Mouse (Mus musculus) left cerebral cortex, postnatal 10 days (tissue): ENCODE results near the gene Szrd1. TPM values are rescaled to one million over a fixed set of nuclear protein-coding genes. Genes with fewer than 3 reads are reported as not detected.
A peak's percentile ranks its signal among the peaks of the same experiment; 100 is the strongest.

Experiments
- DNase-seq, 2 experiments: peaks; one replicate each; pipeline ENCODE4 v3.0.0; 2021 to 2022; ENCODE audit warnings: low spot score in 2 of 2, mixed read lengths in 1 of 2; ENCODE audit errors: extremely low spot score in 1 of 2
- intact Hi-C: fragments of 180-260 bp; cut with DNase I; formaldehyde crosslinking; loops from one replicate; pipeline ENCODE4 v1.15.1; 2025
- total RNA-seq, 2 experiments: library from RNA; stranded (reverse); gene quantifications; 2 replicates each; pipeline ENCODE4 v1.2.3; 2021

Szrd1 gene
- total RNA-seq, 2 experiments from 2014 or later, result 43.0 to 45.3 TPM

GRCm38 (mm10) chr4:141077681-141078509 is 61.7 kb downstream of the Szrd1 start, which contains the start of gene Necap2:
TSS of gene Necap2 (minus strand) at chr4:141078357.
- DNase-seq, result peak; percentile 92 to 96
- intact Hi-C loops, result loop anchor here (5.0 kb wide), 1 partner anchor 44 kb away; no protein-coding TSS in a partner anchor

- DNase-seq, result no peak
- intact Hi-C loops, result loop anchor here (5.0 kb wide), 1 partner anchor 45 kb away; no protein-coding TSS in a partner anchor
Observed at GRCm38 (mm10) chr4:141076761-141077506, 62.6 kb downstream of the Szrd1 start.

- intact Hi-C loops, result no loop called here
- no peak for DNase-seq
Observed at GRCm38 (mm10) chr4:141074109-141074508, 65.5 kb downstream of the Szrd1 start.

- DNase-seq, result peak in 1 of 2 experiments; percentile 83
- intact Hi-C loops, result no loop called here
Observed at GRCm38 (mm10) chr4:141073661-141074060, 65.9 kb downstream of the Szrd1 start.

GRCm38 (mm10) chr4:141072502-141072901 is 67.1 kb downstream of the Szrd1 start:
- intact Hi-C loops, result no loop called here
- no peak for DNase-seq

- no peak for DNase-seq
- intact Hi-C loops, result no loop called here
Observed at GRCm38 (mm10) chr4:141069731-141070130, 69.8 kb downstream of the Szrd1 start.

- DNase-seq, result no peak
- intact Hi-C loops, result no loop called here
Observed at GRCm38 (mm10) chr4:141068655-141069054, 70.9 kb downstream of the Szrd1 start.

GRCm38 (mm10) chr4:141067516-141068046 is 72.0 kb downstream of the Szrd1 start:
- intact Hi-C loops, result no loop called here

GRCm38 (mm10) chr4:141066709-141067515 is 72.7 kb downstream of the Szrd1 start:
- DNase-seq, result no peak
- intact Hi-C loops, result no loop called here

More at GRCm38 (mm10) chr4:141067516-141068046, 72.0 kb downstream of the Szrd1 start:
- DNase-seq, result no peak

GRCm38 (mm10) chr4:141065123-141065522 is 74.5 kb downstream of the Szrd1 start:
- peak; percentile 80 to 88 for DNase-seq
- intact Hi-C loops, result no loop called here

GRCm38 (mm10) chr4:141064104-141064659 is 75.4 kb downstream of the Szrd1 start:
- DNase-seq, result no peak
- intact Hi-C loops, result no loop called here

Other genes starting within 250 kb of the Szrd1 start
- gene Padi2, start 233.4 kb downstream of the Szrd1 start, total RNA-seq, result 1 to 10 TPM; 3.3 to 4.9 TPM
- gene Sdhb, start 178.6 kb downstream of the Szrd1 start, total RNA-seq, result 100 to 1,000 TPM; 197 to 203 TPM
- 100 to 1,000 TPM; 241 to 250 TPM for gene Atp13a2, start 152.9 kb downstream of the Szrd1 start, total RNA-seq
- gene Mfap2, start 129.4 kb downstream of the Szrd1 start, total RNA-seq, result 10 to 100 TPM in 1 of 2 experiments, 1 to 10 TPM in 1; 9.3 to 14.8 TPM
- 10 to 100 TPM; 44.5 to 45.2 TPM for gene Crocc, start 79.2 kb downstream of the Szrd1 start, total RNA-seq
- gene Necap2, start 61.4 kb downstream of the Szrd1 start, total RNA-seq, result 10 to 100 TPM; 41.8 to 42.9 TPM
- gene Spata21, start 51.4 kb downstream of the Szrd1 start, total RNA-seq, result under 1 TPM; 0.17 to 0.59 TPM
- gene Fbxo42, start 8.1 kb upstream of the Szrd1 start, total RNA-seq, result 10 to 100 TPM; 35.2 to 35.4 TPM
- gene Rsg1, start 74.2 kb upstream of the Szrd1 start, total RNA-seq, result 1 to 10 TPM; 3.5 to 5.0 TPM
- 1 to 10 TPM; 4.2 to 5.9 TPM for gene Arhgef19, start 99.7 kb upstream of the Szrd1 start, total RNA-seq
- gene Epha2, start 161.5 kb upstream of the Szrd1 start, total RNA-seq, result 1 to 10 TPM; 1.9 TPM
- 10 to 100 TPM; 10.8 to 12.1 TPM for gene Fam131c, start 228.4 kb upstream of the Szrd1 start, total RNA-seq